Mouse (Mus musculus) lung, adult 18-20 months (tissue): ENCODE results near the gene Osbpl11.

Experiments used
- DNase-seq, 2 experiments: peaks; one replicate each; pipeline ENCODE4 v3.0.0; 2022; ENCODE audit warnings: mixed read lengths in 2 of 2

The Osbpl11 gene

DNA sequence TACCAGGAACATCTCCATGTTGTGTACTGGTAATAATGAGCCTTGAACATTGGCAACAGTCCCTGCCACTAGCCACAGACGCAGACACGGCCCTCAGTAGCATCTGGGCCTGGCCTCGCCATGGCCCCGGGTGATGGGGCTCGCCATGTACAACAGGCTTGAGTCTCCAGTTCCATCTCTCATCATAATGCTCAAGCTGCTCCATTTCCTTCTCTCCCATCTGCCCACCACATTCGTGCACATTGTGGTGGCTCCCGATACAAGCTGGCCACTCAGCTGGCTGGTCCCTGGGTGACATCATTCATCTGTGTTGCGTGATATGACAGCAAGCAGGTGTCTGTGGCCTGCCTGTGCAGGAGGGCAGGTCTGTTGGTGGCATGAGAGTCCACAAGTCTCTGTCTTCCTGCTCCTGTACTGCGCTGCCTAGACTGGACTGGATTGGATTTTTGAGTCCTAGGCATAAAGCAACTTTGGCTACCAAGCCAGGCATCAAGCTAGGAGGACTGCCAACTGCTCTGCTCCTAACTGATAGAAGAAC, 60.1 kb downstream of the Osbpl11 start:
- DNase-seq, result no peak

DNA sequence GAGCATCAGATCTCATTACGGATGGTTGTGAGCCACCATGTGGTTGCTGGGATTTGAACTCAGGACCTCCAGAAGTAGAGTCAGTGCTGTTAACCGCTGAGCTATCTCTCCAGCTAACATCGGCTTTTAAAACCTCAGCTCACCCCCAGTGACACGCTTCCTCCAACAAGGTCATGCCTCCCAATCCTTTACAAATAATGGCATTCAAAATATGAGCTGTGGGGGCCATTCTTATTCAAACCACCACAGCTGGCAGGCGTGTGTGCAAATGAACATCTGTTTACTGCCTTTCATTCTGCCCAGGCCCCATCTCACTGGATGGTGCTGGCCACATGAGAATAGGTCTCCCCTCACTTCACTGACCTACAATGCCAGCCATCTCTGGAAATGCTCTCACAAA, 61.7 kb downstream of the Osbpl11 start:
- DNase-seq, result no peak

DNA sequence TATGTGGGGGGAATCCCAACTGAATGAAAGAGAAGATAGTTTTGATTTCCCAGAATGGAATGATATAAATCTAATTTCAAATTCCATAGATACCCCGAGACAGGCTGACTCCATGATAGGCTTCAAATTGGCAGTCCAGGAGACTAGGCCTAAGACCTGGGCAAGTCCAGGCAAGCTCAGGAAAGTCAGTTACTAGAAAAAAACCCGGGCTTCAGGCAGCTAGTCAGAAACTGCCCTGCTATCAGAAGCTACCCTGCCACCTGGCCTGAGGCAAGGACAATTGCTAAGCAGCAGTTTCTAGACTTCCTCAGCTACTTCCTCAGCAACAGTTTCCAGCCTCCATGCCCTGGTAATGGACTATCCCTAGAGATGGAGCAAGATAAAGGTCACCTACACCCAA, 62.1 kb downstream of the Osbpl11 start:
- no peak for DNase-seq

DNA sequence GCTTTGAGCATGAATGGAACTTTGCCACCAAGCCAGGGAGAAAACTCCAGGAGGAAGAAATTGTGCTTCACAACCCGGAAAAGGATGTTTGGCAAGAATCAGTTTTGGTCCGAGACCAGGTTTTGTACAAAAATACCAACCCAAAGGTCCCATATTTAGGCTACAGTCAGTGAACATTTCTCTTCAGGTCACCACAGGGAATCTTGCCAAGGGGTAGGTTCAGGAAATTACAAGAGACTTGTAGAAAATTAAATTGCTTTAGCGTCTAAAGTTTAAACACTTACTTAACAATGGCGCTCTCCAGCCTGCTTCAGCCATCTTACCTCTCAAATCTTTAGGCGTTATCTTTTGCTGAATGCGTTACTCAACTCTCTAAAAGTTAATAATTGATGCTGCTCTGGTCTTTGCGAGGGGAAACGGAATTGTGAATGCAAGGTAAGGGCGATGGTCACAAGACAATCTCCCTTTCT, 65.8 kb downstream of the Osbpl11 start:
- peak in 1 of 2 experiments; percentile 20 for DNase-seq

DNA sequence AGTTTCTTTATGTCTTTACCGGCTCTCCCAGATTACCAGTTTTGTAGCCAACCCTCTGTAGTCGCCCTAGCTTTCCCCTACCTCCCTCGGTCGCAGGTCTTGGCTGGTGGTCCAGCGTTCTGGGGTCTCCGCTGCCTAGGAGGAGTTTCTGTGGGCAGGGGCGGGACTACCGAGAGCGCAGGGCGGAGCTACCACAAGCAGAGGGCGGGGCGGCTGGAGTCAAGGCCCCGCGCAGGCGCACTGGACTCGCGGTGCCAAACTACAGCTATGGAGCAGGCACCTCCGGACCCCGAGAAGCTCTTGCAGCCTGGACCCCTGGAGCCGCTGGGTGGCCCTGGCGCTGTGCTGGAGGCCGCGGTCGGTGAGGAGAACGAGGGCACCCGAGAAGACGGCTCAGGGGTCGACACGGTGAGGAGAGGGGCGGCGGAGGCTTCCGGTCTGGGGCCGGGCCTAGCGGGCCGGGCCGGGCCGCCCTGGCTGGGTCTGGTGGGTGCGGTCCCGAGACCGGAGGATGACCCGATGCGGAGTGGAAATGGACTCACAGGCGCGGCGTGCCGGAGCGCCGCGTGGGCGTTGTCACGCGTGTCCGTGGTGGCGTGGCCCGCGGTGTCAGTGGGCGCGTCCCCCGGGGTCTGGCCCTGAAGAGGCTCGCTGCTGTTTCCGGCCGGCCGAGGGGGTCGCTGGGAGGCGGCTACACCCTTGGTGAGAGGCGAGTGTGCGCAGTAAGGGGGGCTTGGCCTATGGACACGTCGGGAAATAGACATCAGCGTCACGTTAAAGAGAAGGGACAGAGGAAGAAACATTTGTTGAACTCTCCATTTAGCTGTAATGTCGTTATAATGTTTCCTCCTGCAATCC, 66.6 kb downstream of the Osbpl11 start, which contains the start of gene Snx4:
TSS of gene Snx4 (plus strand) at position 249 of the 858 bp plus-strand sequence.
- peak; percentile 92 to 94 for DNase-seq

DNA sequence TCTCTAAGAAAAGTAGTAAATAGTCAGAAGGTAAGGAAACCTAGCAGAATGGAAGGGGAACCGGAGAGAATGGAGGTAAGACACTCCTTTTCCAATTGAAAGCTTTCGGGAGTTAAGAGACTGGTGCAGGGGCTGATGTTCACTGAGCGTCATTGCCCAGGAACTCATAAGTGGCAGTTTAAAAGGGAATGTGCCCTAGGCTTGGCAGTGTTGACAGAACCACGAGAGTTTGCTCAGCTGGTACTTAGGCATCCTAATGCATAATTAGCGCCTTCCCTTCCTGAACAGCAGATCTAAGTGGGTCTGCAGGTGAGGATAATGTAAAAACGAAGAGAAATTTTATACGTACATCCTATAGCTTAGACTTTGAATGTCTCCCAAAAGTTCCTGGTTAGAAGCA, 70.7 kb downstream of the Osbpl11 start:
- peak; percentile 78 to 81 for DNase-seq

DNA sequence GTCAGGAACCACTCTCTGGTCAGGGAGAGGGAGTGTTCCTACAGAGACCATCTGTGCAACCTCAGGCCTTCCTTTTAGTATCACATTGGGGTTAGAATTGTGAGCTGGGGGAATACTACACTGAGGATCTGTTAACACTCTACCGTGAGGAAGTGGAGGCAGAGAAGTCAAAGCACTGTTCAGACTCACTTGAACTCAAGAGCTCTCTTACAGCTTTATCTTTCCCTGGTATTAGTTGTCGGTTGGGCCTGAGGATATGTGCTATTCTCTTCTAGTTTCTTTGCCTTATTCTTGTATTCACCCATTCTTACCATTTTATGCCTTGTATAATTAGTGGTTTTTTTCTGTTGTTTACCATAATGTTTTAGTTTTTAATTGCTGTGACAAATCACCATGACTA, 73.7 kb downstream of the Osbpl11 start:
- DNase-seq, result no peak

DNA sequence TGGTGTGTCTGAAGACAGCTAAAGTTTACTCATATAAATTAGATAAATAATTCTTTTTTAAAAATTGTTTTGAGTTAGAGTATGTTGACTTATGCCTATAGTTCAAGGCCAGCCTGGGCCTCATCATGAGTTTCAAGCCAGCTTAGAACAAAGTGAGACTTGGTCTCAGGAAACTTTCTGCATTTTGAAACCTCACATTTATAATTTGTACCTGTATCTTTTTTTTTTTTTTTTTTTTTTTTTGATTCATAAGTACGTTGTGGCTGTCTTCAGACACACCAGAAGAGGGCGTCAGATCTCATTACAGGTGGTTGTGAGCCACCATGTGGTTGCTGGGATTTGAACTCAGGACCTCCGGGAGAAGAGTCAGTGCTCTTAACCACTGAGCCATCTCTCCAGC, 75.0 kb downstream of the Osbpl11 start:
- DNase-seq, result no peak

DNA sequence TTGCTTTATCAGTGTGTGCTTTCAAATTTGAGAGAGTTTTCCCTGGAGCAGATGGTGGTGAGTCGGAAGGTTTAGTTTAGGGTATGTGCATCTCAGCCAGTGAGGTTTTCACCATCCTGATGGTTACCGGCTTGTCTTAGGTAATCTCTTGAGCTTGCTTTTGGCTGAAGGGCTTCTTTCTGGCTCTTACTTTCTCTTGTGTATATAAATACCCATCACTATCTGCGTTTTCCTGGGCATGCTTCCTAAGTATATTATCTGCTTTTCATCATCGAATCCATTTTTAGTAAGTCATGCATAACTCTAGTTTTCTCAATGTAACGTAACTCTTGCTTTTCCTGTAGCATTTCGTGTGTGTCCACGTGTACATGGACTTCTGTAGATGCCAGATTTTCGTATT, 76.0 kb downstream of the Osbpl11 start:
- no peak for DNase-seq

DNA sequence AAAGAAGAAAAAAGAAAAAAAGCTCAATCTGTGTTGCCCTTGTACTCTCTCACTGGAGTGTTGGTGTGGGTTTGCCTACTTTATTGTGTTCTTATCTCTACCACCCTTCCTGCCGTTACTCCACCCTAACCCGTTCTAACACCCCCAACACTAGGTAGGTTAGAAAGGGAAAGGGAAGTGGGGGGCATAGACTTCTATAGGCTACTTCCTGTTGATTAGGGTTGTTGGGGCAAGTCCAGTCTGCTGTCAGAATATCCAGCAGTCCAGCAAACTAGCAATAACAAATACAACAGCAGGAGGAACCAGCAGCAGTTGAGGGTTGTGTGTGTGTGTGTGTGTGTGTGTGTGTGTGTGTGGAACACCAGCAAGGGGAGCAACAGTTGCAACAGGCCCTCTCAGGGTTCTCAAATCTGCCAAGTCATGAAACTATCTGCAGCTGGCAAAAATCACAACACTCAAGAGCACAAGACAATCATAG, 76.8 kb downstream of the Osbpl11 start:
- DNase-seq, result no peak

DNA sequence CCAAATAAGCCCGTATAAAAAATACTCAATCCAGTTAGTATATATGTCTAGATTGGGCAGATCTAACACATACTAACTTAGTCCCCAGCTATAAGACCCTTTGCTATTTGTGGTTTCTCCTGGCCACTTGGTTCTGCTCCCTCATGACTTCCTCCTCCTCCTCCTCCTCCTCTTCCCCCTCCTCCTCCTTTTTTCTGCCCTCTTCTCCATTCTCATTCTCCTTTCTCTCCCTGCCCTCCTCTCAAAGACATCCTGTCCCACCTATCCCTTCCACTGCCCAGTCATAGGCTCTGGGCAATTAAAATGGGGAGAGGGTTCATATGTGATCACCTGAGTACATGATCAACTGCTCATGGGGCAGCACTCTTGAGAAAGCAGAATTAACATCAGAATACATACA, 77.2 kb downstream of the Osbpl11 start:
- DNase-seq, result no peak

DNA sequence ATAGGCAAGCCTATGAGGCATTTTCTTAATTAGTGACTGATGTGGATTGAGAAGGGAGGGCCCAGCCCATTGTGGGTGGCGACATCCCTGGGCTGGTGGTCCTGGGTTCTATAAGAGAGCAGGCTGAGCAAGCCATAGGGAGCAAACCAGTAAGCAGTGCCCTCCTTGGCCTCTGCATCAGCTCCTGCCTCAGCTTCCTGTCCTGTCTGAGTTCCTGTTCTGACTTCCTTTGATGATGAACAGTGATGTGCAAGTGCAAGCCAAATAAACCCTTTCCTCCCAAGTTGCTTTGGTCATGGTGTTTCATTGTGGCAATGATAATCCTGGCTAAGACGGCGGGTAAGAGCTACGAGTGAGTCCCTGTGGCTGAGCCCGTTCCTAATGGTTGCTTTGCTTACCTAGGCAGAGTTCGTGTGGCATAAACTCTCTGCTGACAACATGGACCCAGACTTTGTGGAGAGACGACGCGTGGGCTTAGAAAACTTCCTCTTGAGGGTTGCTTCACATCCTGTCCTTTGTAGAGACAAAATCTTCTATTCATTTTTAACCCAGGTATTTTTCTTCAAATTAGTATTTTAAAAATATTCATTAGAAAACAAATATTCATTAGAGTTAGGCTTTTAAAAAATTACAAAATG, 82.9 kb downstream of the Osbpl11 start:
- DNase-seq, result no peak

DNA sequence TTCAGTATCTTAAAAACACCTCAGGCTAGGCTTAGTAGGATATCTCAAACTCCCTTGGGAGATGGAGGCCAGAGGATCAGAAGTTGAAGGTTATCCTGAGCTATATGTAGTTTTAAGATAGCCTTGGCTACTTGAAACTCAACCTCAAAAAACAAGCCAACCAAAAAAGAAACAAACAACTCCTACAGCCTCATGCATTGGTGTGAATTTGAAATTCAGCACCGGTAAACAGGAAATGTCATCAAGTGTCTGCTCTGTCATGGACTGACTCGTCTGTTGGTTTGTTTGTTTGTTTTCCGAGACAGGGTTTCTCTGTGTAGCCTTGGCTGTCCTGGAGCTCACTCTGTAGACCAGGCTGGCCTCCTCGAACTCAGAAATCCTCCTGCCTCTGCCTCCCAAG, 87.0 kb downstream of the Osbpl11 start:
- no peak for DNase-seq

DNA sequence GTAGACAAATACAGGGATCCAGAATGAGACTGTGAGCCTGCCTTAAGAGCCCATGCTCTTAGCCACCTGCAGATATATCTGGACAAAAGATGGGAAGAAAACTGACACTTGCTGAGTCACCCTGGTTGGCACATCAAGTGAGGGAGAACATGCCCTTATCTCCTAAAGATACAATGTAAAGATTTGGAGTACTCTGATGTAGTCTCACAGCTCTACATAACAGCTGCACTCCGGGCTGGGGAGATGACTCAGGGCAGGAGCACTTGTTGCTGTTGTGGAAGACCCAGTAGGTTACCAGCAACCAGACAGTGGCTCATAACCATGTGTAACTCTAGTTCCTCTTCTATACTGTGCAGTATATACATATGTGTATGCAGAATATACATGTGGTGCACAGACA, 98.2 kb downstream of the Osbpl11 start:
- no peak for DNase-seq

DNA sequence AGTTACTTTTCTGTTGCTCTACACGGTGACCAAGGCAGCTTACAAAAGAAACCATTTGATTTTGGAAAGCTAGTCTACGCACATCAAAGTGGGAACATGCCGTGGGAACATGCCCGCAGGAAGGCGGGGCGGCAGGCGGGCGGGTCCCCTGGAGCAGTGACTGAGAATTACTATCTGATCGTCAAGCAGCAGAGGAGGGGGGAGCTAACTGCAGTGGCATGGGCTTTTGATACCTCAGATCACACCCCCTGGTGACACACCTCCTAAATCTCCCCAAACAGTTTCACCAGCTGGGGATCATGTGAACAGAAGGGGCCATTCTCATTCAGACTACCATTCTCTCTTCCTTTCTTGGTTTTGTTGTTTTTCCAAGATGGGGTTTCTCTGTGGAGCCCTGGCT, 103.7 kb downstream of the Osbpl11 start:
- DNase-seq, result no peak

DNA sequence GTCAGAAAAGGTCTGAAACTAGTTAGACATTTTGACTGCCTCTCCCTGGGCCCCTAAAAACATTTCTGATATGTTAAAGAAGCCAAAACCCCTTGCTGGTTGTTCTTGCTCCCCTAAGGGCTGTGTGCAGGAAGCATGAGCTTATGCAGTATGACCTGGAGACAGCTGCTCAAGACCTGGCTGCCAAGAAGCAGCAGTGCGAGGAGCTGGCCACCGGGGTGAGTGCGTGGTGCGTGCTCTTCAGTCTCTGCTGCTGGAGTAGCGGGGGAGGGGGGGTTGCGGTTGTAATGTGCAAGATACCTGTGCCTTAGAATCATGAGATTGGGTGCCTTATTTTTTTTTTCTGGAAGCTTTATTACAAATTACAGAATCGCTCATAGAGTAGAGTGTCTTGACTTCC, 105.1 kb downstream of the Osbpl11 start:
- DNase-seq, result no peak

DNA sequence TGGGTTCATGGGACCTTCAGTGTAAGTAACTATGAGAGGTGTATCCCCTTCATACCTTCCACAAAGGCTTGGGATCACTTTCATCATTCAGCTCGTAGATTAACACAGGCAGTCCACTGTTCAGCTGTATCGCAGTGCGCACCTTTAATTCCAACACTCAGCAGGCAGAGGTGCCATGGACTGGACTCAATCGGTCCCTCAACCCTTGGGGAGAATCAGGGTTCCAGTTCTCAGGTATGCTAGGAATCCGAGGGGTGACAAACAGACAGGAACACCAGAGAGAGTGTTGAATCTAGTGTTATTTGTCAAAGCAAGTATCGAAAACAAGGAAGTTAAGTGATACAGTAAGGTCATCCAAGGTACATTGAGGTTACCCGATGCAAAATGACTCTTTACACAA, 107.4 kb downstream of the Osbpl11 start:
- no peak for DNase-seq
